Mouse (Mus musculus) cortical plate, adult 2 months (tissue): ENCODE results near the gene Gm37240.

Experiments used
- CTCF ChIP-seq: fragments of 200-500 bp; IDR thresholded peaks from 2 replicates; pipeline ENCODE4 v1.5.1; 2011; ENCODE audit warnings: mild to moderate bottlenecking, control low read depth, low read length; ENCODE audit not compliant: insufficient read depth; ENCODE audit errors: extremely low read depth
- POLR2A ChIP-seq: fragments of 200-500 bp; IDR thresholded peaks from 2 replicates; pipeline ENCODE4 v1.6.1; 2011; ENCODE audit warnings: mild to moderate bottlenecking, low read length, control low read depth; ENCODE audit not compliant: insufficient read depth; ENCODE audit errors: extremely low read depth

DNA sequence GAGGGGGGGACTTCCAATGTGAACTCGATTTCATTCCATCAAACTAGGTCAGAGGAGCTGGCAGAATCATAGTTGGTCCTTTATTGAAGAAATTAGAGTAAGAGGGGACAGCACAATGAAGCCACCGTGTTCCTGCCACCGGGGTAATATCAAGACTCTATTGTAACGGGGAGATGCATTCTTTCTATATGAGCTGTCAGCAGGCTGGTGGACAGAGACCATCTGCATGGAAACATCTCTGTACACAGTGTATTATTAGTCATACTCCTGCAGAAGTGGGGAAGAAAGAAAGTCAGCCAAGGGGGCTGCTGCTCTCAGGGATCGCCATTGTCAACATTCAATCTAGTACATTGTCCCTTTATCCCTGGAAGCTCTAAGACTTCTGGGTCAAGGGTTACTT is 665.3 kb downstream of the Gm37240 start:
- TF ChIP-seq CTCF: no peak
- no peak for TF ChIP-seq POLR2A
